Mouse (Mus musculus) G1E-ER4 (cell line): ENCODE data around the gene Ankrd50. TPM values are rescaled to one million over a fixed set of nuclear protein-coding genes. Genes with fewer than 3 reads are reported as not detected.

Experiments used
- GATA1 ChIP-seq: IDR thresholded peaks from one replicate; pipeline ENCODE4 v1.8.0; 2012; ENCODE audit warnings: low read length, inconsistent platforms
- polyA plus RNA-seq: library from polyadenylated mRNA; stranded (reverse); fragments of >175 nt; gene quantifications from 2 replicates; pipeline ENCODE4 v1.2.3, GENCODE M21; 2012

Gene Ankrd50
- polyA plus RNA-seq, 1 experiment = not detected

GRCm38 (mm10) chr3:38434486-38434885 lies 50.2 kb downstream of the Ankrd50 start:
- no peak for TF ChIP-seq GATA1

GRCm38 (mm10) chr3:38433495-38434464 lies 50.9 kb downstream of the Ankrd50 start:
- no peak for TF ChIP-seq GATA1

- TF ChIP-seq GATA1 = no peak
Measured at GRCm38 (mm10) chr3:38431461-38431860, 53.2 kb downstream of the Ankrd50 start.

GRCm38 (mm10) chr3:38431042-38431441 lies 53.6 kb downstream of the Ankrd50 start:
- TF ChIP-seq GATA1 = no peak

- TF ChIP-seq GATA1 = no peak
Measured at GRCm38 (mm10) chr3:38427200-38427599, 57.4 kb downstream of the Ankrd50 start.

- TF ChIP-seq GATA1 = no peak
Measured at GRCm38 (mm10) chr3:38423966-38424365, 60.7 kb downstream of the Ankrd50 start.

- TF ChIP-seq GATA1 = no peak
Measured at GRCm38 (mm10) chr3:38419896-38420295, 64.7 kb downstream of the Ankrd50 start.

- no peak for TF ChIP-seq GATA1
Measured at GRCm38 (mm10) chr3:38415292-38415930, 69.2 kb downstream of the Ankrd50 start.
